Mouse (Mus musculus): ENCODE data around the gene Epha6. TPM values are rescaled to one million over a fixed set of nuclear protein-coding genes. Genes with fewer than 3 reads are reported as not detected.

Gene Epha6
- polyA plus RNA-seq, 1 experiment from 2014 or later = 0.16 TPM

DNA sequence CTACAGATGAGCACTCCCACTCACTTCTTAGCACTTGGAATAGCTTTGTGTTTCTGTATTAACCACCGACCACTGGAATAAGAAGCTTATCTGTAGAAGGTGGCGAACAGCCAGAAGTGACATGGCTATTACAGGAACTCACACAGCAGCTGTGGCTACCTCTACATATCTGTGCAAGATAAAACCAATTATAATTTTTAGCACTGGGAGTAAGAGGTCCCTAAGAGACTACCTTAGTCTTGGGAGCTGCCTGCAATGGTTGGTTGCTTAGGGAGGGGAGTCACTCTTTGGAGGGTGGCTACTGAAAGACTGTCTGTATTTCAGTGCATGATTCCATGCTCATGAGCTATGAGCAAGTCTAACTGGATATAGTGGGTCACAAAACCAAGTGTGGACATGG, 331.2 kb downstream of the Epha6 start:
- 80% methylated on average over 2 of the region's 2 CpGs for WGBS
- ATAC-seq = no peak

DNA sequence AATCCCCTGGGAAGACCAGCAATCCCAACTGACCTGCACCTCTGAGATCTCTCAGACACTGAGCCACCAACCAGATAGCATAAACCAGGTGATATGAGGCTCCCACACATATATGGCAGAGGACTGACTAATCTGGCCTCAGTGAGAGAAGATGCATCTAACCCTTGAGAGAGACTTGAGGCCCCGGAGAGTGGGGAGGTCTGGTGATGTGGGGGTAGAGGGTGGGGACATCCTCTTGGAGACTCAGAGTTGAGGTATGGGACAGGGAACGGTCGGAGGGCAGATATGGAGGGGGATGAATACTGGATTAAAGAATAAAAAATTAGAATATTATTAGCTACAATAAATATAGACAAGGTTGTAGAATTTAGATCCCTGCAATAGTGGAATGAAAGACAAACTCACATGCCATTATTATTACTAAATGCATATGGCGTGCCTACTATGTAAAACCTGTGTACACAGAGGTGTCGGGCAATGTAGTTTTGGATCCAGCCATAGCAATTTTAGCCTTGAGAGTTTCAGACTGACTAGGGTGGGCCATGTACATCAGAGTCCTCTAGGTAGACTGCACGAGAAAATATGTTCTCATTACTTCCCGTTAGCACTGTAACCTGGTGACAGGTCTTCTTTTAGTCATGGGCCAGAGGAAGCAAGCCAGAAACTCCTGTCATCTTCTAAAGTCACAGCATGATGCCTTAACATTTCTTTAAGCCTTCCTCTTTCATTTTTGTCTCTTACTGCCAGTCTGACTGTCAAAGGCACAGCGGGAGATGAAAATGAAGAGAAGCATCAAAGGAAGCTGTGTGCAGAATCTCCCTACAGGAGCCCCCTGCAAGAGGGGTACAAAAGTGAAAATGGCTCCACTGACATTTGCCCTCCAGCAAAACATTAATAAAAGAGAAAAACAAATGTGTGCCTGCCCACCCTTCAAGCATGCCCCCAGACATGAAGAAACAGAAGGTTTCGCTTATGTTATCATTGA, 338.7 kb downstream of the Epha6 start:
- 89% methylated on average over 9 of the region's 9 CpGs for WGBS

More for the DNA sequence above, 331.2 kb downstream of the Epha6 start:
- Histone ChIP-seq H3K9ac (ENCODE audit: low read depth, low read length) (no peak overlapping the region), H3K9me3 (ENCODE audit: control insufficient read depth) (no peaks in the 10 kb centered on the region), H3K36me3 (ENCODE audit: control insufficient read depth, insufficient read depth) (no peaks in the 10 kb centered on the region), H3K27me3 (replicated peaks; ENCODE audit: control insufficient read depth, insufficient read depth, low read length) (no peaks in the 10 kb centered on the region), H3K4me3 (ENCODE audit: low read depth, low read length) (no peak overlapping the region), H3K4me1 (replicated peaks; ENCODE audit: control insufficient read depth, insufficient read depth, low read length) (no peaks in the 10 kb centered on the region), H3K27ac (ENCODE audit: low read depth, low read length) (no peak overlapping the region), H3K4me2 (replicated peaks; ENCODE audit: low read depth) (no peak overlapping the region)
- no peak for TF ChIP-seq CTCF (IDR thresholded peaks at IDR 0.05; ENCODE audit: low read depth)

DNA sequence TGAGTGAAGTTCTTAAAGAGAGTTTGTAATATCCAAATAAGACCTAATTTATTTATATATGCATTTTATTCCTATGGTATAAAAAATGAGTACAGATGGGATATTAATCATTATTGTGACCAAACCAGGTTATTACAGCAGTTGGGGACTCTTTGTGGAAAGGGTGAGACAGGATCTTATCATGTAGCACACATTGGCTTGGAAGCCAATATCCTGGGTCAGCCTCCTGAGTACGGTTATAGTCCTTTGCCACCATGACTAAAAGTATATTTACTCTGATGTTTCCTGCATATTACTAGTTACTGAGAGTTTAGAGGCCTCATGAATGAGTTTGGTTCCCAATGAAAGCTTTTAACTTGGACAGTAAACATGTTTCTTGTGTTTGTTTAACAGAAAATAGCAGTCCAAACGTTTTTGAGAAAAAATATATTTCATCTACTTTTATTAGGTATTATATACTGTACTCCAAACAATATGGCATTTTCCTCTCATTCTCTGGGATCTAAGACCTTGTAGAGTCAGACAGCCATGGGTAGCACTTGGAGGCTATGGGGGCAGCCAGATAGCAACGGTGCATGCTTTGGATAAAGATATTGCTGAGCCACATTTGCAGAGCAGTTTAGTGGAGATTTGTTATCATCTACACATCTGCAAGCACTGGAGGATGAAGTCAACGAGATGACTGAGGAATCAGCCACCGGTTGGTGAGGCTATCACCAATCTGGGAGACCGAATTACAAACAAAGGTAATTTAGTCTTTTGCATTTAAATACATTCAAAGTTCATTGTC, 340.4 kb downstream of the Epha6 start:
- Histone ChIP-seq H3K27me3 (replicated peaks; ENCODE audit: control insufficient read depth, insufficient read depth, low read length) (no peaks in the 10 kb centered on the region), H3K4me1 (replicated peaks; ENCODE audit: control insufficient read depth, insufficient read depth, low read length) (no peaks in the 10 kb centered on the region), H3K9ac (ENCODE audit: low read depth, low read length) (no peak overlapping the region), H3K36me3 (ENCODE audit: control insufficient read depth, insufficient read depth) (no peaks in the 10 kb centered on the region), H3K4me3 (ENCODE audit: low read depth, low read length) (no peak overlapping the region), H3K27ac (ENCODE audit: low read depth, low read length) (no peak overlapping the region), H3K4me2 (replicated peaks; ENCODE audit: low read depth) (no peak overlapping the region), H3K9me3 (ENCODE audit: control insufficient read depth) (no peaks in the 10 kb centered on the region)
- WGBS = 63% methylated on average over 6 of the region's 6 CpGs
- TF ChIP-seq CTCF (IDR thresholded peaks at IDR 0.05; ENCODE audit: low read depth) = no peak
- ATAC-seq = no peak

More for the DNA sequence above, 338.7 kb downstream of the Epha6 start:
- Histone ChIP-seq H3K4me1 (replicated peaks; ENCODE audit: control insufficient read depth, insufficient read depth, low read length) (no peaks in the 10 kb centered on the region), H3K27ac (ENCODE audit: low read depth, low read length) (no peak overlapping the region), H3K36me3 (ENCODE audit: control insufficient read depth, insufficient read depth) (no peaks in the 10 kb centered on the region), H3K27me3 (replicated peaks; ENCODE audit: control insufficient read depth, insufficient read depth, low read length) (no peaks in the 10 kb centered on the region), H3K9me3 (ENCODE audit: control insufficient read depth) (no peaks in the 10 kb centered on the region), H3K4me3 (ENCODE audit: low read depth, low read length) (no peak overlapping the region), H3K9ac (ENCODE audit: low read depth, low read length) (no peak overlapping the region), H3K4me2 (replicated peaks; ENCODE audit: low read depth) (no peak overlapping the region)
- TF ChIP-seq CTCF (IDR thresholded peaks at IDR 0.05; ENCODE audit: low read depth) = no peak
- ATAC-seq = no peak

DNA sequence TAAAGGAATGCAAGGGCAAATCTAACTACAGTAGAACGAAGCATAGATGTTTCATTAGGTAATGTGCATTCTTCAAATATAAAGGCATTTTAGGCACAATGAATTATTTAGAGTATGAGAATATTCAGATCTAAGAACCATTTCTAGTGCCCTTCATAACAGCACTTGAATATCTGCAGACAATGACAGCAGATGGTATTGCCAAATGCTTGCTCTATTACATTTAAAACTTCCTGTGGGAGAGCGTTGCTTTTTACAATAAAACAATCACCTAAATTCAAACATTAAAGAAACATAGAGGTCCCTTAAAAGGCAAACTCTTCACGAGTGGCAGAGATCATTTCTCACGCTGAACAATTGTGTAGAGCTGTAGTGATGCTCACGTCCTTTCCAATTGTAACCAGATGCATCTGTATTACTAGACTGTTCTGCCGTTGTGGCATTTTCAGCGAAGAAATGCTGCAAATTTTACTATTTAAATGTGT, 347.1 kb downstream of the Epha6 start:
- Histone ChIP-seq H3K36me3 (ENCODE audit: control insufficient read depth, insufficient read depth) (no peaks in the 10 kb centered on the region), H3K4me2 (replicated peaks; ENCODE audit: low read depth) (no peak overlapping the region), H3K9ac (ENCODE audit: low read depth, low read length) (no peak overlapping the region), H3K4me3 (ENCODE audit: low read depth, low read length) (no peak overlapping the region), H3K27me3 (replicated peaks; ENCODE audit: control insufficient read depth, insufficient read depth, low read length) (no peaks in the 10 kb centered on the region), H3K27ac (ENCODE audit: low read depth, low read length) (no peak overlapping the region), H3K9me3 (ENCODE audit: control insufficient read depth) (no peaks in the 10 kb centered on the region), H3K4me1 (replicated peaks; ENCODE audit: control insufficient read depth, insufficient read depth, low read length) (no peaks in the 10 kb centered on the region)
- no peak for TF ChIP-seq CTCF (IDR thresholded peaks at IDR 0.05; ENCODE audit: low read depth)
- 82% methylated on average over 7 of the region's 7 CpGs for WGBS
- no peak for ATAC-seq

DNA sequence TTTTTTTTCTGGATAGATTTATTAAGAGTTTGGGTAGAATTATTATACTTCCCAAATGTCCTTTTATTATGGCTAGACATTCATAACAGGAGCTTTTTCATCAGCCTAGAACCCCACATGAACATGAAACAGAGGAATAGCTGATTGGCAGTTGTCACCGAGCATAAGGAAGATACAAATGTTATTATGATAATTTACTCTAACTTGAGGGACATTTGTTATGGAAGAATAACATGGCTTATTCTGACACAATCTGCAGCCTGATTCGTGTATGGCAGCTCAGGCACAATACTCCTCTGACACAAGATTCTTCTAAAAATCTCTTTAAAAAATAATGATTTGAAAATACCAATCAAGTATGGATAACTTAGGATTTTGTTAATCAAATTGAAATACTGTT, 347.7 kb downstream of the Epha6 start:
- H3K9ac ChIP-seq (ENCODE audit: low read depth, low read length) = no peak overlapping the region
- TF ChIP-seq CTCF (IDR thresholded peaks at IDR 0.05; ENCODE audit: low read depth) = no peak
- ATAC-seq = no peak
- no peaks in the 10 kb centered on the region for H3K9me3 ChIP-seq (ENCODE audit: control insufficient read depth)
- H3K4me2 ChIP-seq (replicated peaks; ENCODE audit: low read depth) = no peak overlapping the region
- H3K27me3 ChIP-seq (replicated peaks; ENCODE audit: control insufficient read depth, insufficient read depth, low read length) = no peaks in the 10 kb centered on the region
- no peaks in the 10 kb centered on the region for H3K36me3 ChIP-seq (ENCODE audit: control insufficient read depth, insufficient read depth)
- H3K4me1 ChIP-seq (replicated peaks; ENCODE audit: control insufficient read depth, insufficient read depth, low read length) = no peaks in the 10 kb centered on the region
- H3K27ac ChIP-seq (ENCODE audit: low read depth, low read length) = no peak overlapping the region
- WGBS = 60% methylated on average over 2 of the region's 2 CpGs
- no peak overlapping the region for H3K4me3 ChIP-seq (ENCODE audit: low read depth, low read length)

DNA sequence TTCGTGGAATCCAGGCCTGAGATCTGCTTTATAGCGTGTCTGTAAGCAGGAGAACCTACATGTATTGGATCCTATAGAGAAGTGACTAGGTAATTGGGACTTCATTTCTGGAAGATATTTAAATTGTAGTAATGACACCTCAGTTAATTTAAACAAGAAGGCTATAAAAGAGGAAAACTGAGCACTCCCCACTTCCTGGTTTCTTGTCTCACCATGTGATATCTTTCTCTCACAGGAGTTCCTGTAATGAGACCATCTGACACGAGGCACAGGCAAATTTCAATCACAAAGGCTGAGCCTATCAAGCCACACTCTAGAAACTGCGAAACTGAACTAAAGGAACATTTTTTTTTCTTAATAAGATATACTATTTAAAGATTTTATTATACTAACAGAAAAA, 348.3 kb downstream of the Epha6 start:
- Histone ChIP-seq H3K4me1 (replicated peaks; ENCODE audit: control insufficient read depth, insufficient read depth, low read length) (no peaks in the 10 kb centered on the region), H3K27ac (ENCODE audit: low read depth, low read length) (no peak overlapping the region), H3K9me3 (ENCODE audit: control insufficient read depth) (no peaks in the 10 kb centered on the region), H3K36me3 (ENCODE audit: control insufficient read depth, insufficient read depth) (no peaks in the 10 kb centered on the region), H3K27me3 (replicated peaks; ENCODE audit: control insufficient read depth, insufficient read depth, low read length) (no peaks in the 10 kb centered on the region), H3K4me2 (replicated peaks; ENCODE audit: low read depth) (no peak overlapping the region), H3K4me3 (ENCODE audit: low read depth, low read length) (no peak overlapping the region), H3K9ac (ENCODE audit: low read depth, low read length) (no peak overlapping the region)
- no peak for ATAC-seq
- WGBS = 74% methylated on average over 4 of the region's 4 CpGs
- TF ChIP-seq CTCF (IDR thresholded peaks at IDR 0.05; ENCODE audit: low read depth) = no peak

Data from intestine, postnatal 0 days (tissue).